Mouse (Mus musculus): ENCODE results near the gene Tmc8.
"Not testable (repeated sequence)": the region's sequence is repeated elsewhere in the genome, so short reads cannot be mapped to it uniquely, and the experiment has no call there.

Tmc8 gene

DNA sequence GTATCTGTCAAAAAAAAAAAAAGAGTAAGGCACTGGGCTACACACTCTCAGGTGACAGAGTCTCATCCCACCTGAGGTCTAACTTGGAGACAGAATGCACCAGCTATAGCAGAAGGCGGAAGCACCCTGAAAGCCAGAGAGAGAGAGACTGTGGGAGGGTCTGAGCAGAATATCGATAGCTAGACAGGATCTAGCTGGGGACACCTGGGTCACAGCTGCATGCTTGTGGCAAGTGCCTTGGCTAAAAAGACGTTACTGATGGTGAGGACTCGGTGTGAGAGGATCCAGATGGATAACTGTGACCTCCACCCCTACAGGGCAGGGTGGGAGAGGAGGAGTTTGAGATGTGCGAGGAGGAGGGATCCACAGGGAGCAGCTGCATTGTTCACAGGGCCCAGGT is 15.1 kb downstream of the Tmc8 start:
- no peak for DNase-seq (ENCODE audit: low read depth, low spot score)

GRCm38 (mm10) chr11:117797511-117798159 is 15.8 kb downstream of the Tmc8 start, which contains the start of gene 6030468B19Rik:
6030468B19Rik (plus strand) TSS chr11:117797660.
- no peak for DNase-seq (ENCODE audit: low read depth, low spot score)

GRCm38 (mm10) chr11:117798160-117798541 is 16.3 kb downstream of the Tmc8 start:
- no peak for DNase-seq (ENCODE audit: low read depth, low spot score)

GRCm38 (mm10) chr11:117799174-117799573 is 17.3 kb downstream of the Tmc8 start:
- no peak for DNase-seq (ENCODE audit: low read depth, low spot score)

DNA sequence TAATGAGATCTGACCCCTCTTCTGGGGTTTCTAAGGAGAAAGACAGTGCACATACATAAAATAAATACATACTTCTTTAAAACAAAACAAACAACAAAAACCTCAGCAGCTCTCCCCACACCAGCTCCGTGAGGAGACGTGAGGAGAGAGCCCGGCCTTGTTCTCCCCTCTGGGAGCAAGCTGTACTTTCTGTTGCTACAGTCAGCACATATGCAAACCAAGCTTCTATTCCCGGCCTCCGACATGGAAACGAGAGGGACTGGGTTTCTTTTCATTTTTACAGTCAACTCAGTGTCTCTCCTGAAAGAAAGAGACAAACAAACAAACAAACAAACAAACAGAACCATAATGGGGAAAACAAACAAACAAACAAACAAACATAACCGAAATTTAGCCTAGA is 18.2 kb downstream of the Tmc8 start:
- no peak for DNase-seq (ENCODE audit: low read depth, low spot score)

- DNase-seq (ENCODE audit: low read depth, low spot score) = no peak
Observed at GRCm38 (mm10) chr11:117801650-117802049, 19.8 kb downstream of the Tmc8 start.

DNA sequence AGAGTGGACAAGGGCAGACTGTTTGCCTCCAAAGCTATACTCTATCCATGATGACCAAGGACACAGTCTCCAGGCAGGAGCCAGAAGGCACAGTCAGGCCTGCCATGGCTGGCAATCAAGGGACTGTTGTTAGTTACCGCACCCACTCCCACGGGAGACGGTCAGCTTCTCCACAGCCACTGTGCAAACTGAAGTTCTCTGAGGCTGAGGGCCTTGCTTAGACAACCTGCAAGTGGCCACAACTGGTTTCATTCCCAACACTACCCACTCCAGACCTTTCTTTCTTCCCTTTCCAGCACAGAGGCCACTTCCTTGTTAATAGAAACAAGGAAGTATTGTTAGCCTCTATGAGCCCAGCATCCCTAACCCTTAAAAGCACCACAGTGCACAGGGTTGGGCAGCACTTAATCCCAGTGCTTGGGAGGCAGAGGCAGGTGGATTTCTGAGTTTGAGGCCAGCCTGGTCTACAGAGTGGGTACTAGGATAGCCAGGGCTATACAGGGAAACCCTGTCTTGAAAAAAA is 21.4 kb downstream of the Tmc8 start:
- DNase-seq (ENCODE audit: low read depth, low spot score) = no peak

DNA sequence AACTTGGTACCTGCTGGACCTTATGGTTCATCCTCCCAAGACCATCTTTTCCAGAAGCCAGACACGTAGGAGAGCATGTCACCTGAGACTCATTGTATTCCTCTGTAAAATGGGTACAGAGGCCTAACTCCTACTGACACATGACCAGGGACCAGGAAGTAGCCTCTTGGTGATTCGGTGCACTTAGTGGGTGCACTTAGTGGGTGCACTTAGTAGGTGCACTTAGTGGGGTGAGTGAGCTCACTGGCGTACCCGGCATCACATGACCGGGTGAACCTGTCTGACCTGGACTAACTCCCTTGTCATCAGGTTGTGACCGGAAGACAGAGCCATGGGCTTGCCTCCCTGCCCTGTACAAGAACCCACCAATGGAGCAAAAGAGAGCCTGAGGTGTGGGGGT is 24.9 kb downstream of the Tmc8 start:
- DNase-seq (ENCODE audit: low read depth, low spot score) = no peak

DNA sequence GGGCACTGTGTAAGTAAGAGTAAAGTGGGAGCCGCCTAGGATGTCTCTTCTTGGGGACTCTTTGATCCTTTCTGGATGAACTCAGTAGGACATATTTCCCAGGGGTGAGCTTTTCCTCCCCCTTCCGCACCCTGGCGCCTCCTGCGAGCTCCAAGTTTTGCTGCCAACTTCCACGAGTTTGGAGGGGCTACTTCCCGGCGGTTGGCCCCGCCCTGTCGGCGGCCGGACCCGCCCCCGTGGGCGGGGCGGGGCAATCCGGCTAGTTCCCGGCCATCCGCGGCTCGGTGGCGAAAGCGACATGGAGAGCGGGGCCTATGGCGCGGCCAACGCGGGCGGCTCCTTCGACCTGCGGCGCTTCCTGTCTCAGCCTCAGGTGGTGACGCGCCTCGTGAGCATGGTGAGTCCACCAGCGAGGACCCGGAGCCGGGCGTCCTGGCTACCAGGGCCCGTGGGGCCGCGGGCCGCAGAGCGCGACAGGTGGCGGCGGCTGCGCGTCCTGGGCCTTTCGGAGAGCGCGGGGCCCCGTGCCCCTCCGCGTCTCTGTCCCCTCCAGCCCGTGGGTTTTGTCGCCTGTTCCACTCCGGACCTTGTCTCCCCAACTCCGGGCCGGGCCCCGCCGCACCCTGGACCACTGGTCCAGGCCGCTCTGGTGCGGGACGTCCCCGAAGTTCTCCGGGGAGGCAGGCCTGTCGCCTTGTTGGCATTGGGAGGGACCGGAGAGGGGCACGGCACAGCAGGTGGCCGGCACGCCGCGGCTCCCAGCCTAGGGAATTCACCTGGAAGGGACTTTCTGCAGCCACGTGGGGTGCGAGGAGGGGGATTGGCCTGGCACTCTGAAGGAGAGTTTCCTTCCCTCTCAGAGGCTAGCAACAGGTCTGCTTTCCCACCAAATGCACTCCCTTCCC is 27.8 kb downstream of the Tmc8 start, which contains the start of the genes Gm20708 and Syngr2:
Gene Gm20708, plus strand, starts transcription at position 262 of the 905 bp plus-strand sequence.
Gene Syngr2, plus strand, starts transcription at position 262 of the 905 bp plus-strand sequence.
- no peak for DNase-seq (ENCODE audit: low read depth, low spot score)

- peak; percentile 56 for DNase-seq (ENCODE audit: low read depth, low spot score)
Observed at GRCm38 (mm10) chr11:117810401-117811046, 28.6 kb downstream of the Tmc8 start.

DNA sequence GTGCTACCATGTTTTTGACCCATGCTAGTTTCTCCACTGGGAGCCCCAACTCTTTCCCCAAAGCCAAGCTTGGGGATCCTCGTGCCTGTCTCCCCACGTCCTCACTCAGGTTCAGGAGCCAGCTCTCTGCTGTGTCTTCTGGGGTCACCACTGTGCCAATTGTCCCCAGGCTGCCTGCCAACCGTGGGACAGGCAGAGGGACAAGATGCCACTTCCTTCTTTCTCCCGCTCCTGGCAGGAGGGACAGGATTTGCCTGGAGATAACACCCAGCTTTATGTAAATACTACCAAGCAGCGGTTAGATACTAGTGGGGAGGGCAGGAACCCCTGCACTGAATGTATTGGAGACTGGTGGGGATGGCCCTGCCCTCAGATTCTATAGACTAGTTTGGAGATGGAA is 32.0 kb downstream of the Tmc8 start:
- no peak for DNase-seq (ENCODE audit: low read depth, low spot score)

GRCm38 (mm10) chr11:117814704-117815366 is 33.0 kb downstream of the Tmc8 start:
- no peak for DNase-seq (ENCODE audit: low read depth, low spot score)

DNA sequence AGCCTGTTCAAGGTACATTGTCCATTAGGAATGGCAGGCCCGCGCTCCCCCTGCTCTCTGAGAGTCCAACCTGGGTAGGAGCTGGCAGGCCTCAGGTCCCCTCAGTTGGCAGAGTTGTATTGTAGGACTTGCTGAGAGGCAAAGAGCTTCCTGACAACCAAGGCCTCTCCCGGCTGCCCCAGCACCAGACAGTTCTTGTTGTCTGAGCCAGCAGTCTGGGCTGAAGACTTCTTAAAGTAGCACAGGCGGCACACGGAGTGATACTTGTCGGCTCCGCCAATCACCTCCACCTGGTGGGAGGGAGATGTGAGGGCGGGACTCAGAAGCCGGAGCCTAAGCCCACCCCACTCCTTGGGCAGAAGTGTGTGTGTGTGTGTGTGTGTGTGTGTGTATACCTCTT is 34.0 kb downstream of the Tmc8 start:
- DNase-seq (ENCODE audit: low read depth, low spot score) = not testable (repeated sequence)

GRCm38 (mm10) chr11:117816389-117816996 is 34.6 kb downstream of the Tmc8 start:
- DNase-seq (ENCODE audit: low read depth, low spot score) = no peak

GRCm38 (mm10) chr11:117819095-117819494 is 37.2 kb downstream of the Tmc8 start:
- no peak for DNase-seq (ENCODE audit: low read depth, low spot score)

DNA sequence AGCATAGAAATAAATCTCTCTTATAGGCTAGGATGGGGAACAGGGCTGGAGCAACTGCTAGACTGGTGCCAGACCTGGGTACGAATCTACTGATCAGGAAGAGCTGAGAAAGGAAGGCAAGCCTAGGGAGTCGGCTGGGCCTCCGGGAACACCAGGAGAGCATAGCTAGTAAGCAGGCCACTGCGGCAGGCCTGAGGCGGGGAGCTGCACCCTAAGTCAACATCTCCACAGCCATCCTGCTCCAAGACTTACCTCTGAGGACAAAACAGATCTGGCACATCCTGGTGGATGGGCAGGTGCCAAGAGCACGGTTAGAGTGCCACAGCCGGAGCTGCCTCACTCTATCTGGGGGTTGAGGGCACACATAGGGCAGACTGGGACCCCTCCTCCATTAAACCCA is 38.3 kb downstream of the Tmc8 start:
- no peak for DNase-seq (ENCODE audit: low read depth, low spot score)

GRCm38 (mm10) chr11:117821868-117822267 is 40.0 kb downstream of the Tmc8 start:
- DNase-seq (ENCODE audit: low read depth, low spot score) = no peak

DNA sequence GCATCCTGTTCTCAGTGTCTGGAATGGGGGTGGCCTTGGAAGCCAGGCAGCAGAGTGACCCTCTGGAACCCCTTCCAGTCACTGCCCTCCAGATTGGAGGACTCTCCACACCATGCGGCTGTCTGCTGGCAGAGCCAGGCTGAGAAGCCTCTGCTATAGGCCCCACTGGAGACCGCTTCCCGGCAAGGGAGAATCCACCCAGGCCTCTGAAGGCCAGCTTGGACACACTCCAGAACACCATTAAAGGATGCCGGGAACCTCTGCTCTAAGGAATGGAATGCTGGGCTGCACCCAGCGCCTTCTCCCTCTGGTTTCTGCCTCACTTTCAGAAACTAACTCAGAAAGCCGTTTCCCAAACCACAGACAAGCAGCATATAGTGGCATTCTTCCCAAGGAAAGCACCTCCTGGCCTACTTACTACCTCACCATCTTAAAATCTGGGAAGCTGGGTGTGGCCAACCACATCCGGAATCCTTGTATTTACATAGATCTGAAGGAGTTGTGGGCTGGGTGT is 40.9 kb downstream of the Tmc8 start:
- no peak for DNase-seq (ENCODE audit: low read depth, low spot score)

DNA sequence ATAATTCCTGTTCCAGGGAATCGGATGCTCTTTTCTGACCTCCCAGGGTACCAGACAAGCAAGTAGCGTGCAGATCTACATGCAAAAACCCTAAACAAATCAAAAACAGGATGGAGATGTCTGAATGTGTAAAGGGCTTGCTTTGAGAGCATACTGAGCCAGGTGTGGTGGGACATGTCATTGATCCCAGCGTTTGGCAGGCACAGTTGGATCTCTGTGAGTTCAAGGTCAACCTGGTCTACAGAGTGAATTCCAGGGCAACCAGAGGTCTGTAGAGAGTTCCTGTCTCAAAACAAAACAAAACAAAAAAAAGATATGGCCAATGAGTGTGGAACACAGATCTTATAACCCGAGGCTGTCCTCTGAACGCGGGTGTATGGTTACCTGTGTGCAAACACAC is 41.5 kb downstream of the Tmc8 start:
- no peak for DNase-seq (ENCODE audit: low read depth, low spot score)

DNA sequence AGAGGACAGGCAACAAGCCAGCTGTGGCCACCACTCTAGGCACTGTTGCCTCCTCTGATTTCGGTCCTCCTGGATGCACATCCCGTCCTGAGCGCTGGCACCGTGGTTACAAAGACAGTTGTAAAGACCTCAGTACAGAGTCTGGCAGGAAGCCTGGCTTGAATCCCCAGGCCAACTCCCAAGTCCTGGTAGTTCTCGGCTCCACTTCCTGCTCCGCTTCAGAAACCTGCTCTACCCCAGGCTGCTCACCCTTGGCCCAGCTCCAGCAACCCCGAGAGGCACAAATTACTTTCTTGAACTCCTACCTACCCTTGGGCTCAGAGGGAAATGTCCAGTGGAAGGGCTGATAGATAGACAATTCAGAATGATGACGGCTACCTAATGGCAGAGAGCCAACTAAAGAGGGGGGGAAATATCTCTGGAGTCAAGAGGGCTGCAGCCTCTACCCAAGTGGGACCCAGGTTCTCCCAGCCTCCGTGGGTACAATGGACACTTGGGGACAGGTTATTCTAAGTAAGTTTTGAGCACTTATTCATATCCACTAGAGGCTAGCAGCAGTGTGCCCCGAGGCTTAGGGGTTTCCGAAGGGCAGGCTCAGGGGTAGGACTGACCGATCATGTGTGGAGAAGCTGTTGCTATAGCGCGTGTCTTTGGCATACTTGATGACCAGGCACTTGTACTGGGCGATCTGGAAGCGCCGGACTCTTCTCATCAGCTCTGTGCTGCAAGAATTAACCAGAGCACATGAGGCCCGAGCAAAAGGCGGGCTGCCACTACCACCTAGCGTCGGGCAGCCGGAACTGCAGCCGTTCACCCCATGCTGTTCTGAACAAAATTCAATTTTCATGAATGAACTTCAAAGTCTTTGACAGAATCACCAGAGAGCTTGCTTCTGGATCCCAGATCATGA is 42.4 kb downstream of the Tmc8 start:
- peak; percentile 48 for DNase-seq (ENCODE audit: low read depth, low spot score)

All from retina, adult 2 months (tissue).